Mouse (Mus musculus) E14TG2a.4 (cell line): ENCODE results near the gene Kif28.

Experiments
- CTCF ChIP-seq: conservative IDR thresholded peaks from 2 replicates; pipeline ENCODE4 v1.5.1; 2014; ENCODE audit warnings: low read length
- NANOG ChIP-seq: IDR thresholded peaks from 2 replicates; pipeline ENCODE4 v1.6.1; 2014; ENCODE audit warnings: borderline replicate concordance, low read length, mixed read lengths
- POU5F1 ChIP-seq: IDR thresholded peaks from 2 replicates; pipeline ENCODE4 v1.6.1; 2014; ENCODE audit warnings: low read length, borderline replicate concordance

- TF ChIP-seq CTCF, result no peak
- TF ChIP-seq NANOG, result no peak
- no peak for TF ChIP-seq POU5F1
Observed at GRCm38 (mm10) chr1:179689479-179689878, 55.6 kb downstream of the Kif28 start.
